Mouse (Mus musculus) ovary, postnatal 14 days (tissue): ENCODE measurements around the gene Uck1.
A peak's percentile ranks its signal among the peaks of the same experiment; 100 is the strongest.
"Not testable (repeated sequence)": the region's sequence is repeated elsewhere in the genome, so short reads cannot be mapped to it uniquely, and the experiment has no call there.

Source experiments
- DNase-seq: peaks from one replicate; pipeline ENCODE4 v3.0.0; 2022; ENCODE audit warnings: low spot score

Uck1 gene

DNA sequence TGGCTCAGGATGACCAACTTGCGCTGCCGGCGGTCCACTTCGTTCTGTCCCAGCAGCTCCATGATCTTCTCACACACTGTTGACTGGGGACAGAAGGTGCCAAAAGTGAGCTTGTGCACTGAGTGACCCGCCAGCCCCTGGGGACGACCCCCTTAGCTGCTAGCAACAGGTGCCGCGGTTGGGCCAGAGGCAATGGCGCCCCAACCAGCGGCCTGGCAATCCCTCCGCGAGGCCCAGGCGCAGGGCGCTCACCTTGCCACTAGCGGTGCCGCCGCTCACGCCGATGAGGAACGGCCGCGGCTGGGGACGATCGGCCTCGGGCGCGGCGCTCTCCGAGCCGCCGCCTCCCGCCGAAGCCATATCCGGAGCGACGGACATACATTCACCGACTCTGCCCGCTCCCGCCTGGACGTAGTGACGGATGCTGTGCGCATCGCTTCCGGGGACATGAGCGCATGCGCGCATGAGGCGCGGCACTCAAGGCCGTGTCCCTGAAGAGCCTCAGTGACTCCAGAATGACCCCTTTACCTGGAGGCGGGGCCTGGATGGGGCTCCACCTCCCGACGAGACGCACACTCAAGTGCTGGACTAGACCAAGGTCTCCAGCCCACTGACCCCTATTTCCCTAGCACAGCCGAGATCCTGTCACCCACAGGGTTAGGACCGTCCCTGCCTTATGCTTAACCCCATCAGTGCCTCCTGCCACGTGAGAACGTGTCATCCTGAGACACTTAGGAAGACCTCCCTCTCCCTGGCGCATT, at the start of gene Uck1:
Uck1 (minus strand) TSS at position 503 of the 761 bp plus-strand sequence.
- peak; percentile 77 for DNase-seq

DNA sequence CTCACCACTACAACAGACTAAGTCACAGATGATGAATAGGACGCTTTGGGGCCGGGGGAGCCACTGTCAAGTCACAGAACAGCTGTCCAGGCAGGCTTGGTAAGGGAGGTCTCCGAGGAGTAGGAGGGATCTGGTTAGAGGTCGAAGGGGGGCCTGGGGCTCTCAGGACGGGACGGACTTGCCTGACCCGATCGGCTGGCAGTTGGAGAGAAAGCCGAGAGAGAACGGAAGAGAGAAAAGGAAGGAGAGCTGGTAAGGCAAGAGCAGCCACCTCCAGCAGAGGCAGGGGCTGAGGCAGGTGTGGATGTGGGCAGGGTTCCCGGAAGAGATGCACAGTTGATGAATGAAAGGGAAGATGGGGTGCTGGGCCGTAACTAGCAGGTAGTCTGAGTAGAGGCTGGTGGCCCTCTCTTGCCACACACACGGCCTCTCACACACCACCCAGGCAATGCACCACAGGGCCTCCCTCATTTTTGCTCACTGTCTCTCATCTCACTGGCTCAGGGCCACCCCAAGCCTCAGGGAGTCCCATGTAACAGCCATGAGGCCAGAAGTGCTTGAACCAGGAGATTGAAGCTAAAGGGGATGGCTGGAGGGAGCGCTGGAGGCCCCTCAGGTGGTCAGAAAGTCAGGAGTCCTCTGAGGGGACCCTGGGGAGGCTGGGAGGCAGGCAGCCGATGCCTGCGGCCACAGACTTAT, 49.1 kb upstream of the Uck1 start:
- no peak for DNase-seq

DNA sequence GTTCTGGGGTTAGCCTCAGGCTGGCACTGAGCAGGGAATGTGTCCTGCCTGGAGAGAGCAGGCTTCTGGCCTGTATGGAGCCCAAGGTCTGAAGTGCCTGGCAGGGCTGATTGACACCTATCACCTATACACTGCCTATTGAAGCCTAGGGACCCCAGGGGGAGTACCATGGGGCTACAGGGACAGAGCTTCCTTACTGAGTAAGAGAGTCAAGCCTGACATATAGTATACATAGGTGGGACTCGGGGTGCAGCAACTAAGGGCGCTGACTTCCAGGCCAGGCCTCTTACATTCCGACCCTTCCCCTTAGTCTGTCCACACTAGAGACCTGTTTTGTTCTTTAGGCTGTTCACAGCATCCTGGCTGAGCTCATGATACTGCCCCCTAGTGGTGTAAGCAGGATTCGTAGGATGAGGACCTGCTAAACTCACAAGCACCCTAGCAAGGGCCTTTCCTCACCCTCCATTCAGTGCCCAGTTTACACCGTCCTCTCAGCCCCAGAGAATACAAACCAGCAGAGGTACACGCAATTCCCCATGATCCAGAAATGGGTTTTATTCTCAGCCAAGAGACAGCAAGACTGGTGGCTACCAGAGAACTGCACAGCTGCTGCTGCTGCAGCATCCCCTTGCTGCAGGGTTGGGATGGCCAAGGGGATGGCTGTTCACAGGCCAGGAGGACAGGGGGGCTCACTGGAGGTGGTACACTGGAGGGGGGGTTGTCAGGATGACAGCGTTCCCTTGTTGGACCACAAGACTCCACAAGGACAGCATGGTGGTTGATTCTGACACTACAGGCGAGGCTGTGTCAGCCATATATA, 48.2 kb upstream of the Uck1 start:
- DNase-seq: no peak

- DNase-seq: no peak
Measured at GRCm38 (mm10) chr2:32307247-32307798, 47.4 kb upstream of the Uck1 start.

DNA sequence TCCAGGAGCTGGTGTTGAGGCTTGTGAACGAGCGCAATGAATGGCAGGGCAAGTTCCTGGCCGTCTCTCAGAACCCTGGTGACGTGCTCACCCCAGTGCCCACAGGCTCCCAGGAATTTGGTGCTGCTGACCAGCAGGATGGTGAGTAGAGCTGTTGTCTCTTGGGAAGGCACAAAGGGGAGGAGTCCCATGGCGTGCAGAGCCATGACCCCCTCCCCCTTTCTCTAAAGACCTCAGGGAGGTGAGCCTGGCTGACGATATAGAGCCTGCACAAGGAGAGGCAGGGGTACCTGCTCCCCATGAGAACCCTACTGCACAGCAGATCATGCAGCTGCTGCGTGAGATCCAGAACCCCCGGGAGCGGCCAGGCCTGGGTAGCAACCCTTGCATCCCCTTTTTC, 46.2 kb upstream of the Uck1 start:
- DNase-seq: no peak

DNA sequence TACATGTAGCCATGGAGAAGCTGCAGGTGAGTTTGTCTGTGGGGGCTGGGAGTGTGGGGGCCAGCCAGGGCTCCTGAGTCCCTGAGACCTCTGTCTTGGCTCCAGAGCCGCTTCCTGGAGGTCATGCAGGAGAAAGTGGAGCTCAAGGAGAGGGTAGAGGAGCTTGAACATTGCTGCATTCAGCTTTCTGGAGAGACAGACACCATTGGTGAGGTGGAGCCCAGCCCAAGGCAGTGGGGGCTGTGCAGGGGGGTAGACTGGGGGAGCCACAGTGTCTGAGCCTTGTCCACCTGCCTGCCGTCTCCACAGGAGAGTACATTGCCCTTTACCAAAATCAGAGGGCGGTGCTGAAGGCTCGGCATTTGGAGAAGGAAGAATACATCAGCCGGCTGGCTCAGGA, 45.7 kb upstream of the Uck1 start:
- no peak for DNase-seq

GRCm38 (mm10) chr2:32304145-32304832, 44.3 kb upstream of the Uck1 start:
- no peak for DNase-seq

DNA sequence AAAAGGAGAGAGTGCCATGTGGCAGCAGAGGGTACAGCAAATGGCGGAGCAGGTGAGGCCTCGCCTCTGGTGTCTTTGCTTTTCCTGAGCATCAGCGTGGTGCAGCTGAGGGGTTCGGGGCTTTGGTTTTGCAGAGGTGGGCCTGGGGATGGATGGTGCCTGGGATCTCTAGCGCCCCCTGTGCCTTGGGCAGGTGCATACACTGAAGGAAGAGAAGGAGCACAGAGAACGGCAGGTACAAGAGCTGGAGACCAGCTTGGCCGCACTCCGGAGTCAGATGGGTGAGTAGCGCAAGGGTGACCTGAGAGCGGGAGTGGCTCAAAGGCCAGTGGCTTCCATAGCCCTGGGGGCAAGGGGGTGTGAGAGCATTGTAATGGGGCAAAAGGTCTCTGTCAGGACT, 43.0 kb upstream of the Uck1 start:
- no peak for DNase-seq

DNA sequence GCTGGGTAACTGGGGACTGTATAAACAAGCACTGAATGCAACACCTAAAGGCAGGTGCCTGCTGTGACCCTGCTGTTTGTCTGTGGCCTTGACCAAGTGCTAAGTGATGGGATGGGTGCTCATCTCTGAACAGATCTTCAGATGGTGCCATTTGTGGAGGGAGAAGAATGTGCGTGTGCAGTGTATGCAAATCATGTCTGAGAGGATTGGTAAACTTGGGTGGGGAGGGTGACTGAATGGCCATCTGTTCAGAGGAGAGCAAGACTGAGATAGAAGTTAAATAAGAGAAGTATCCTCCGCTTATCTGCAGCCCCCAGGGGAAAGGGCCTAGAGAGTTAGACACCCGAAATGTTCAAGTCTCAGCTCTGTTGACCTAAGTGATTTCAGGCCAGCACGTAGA, 39.5 kb upstream of the Uck1 start:
- no peak for DNase-seq

- not testable (repeated sequence) for DNase-seq
Measured at GRCm38 (mm10) chr2:32295842-32296241, 35.9 kb upstream of the Uck1 start.

DNA sequence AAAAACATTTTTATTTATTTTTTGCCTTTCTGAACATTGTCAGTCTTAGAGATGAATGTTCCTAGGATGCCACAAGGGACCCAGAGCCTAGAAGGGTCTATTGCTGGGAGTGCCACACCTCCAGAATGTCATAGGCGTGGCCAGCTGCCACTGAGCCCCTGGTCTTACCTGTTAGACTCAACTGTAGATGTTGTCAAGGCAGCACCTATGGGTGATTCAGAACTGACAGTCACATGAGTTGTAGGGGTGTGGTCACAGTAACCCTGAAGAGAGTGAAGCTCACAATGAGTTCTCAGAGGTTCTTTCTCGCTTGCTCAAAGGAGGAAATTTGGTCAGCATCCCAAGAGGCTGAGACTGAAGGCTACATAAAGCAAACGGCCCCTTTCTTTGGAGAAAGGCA, 35.3 kb upstream of the Uck1 start:
- DNase-seq: no peak

DNA sequence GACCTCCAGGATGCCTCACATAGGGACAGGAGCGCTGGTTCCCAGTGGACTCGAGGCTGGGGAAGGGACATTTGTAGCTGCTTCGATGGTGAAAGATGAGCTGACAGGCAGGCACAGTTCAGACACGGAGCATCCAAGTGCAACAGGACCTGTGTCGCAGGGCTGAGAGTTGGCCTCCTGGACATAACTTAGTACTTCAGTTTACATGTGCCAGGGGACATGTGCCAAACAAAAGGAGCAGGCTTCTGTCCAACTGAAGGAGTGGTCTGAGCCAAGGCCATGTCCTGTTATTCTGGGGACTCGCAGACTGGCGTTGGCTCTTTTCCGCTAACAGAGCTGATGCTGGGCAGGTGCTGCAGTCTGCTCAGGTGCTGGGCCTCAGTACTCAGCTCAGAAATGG, 34.4 kb upstream of the Uck1 start:
- no peak for DNase-seq

DNA sequence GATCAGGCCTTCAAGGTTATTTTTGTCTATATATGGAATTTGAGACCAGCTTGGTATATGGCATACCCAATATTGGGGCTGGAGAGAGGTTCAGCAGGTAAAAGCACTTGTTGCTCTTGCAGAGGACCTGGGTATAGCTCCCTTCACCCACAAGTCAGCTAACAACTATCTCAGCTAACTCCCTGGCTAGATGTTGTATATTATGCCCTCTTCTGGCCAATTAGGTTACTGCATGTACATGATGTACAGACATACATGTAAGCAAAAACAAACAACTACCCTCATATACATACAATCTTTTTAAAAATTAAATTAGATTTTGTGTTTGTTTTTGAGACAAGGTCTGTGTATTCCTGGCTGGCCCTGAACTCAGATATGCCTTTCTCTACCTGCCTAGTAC, 29.6 kb upstream of the Uck1 start:
- DNase-seq: no peak

GRCm38 (mm10) chr2:32288371-32288931, 28.5 kb upstream of the Uck1 start:
- no peak for DNase-seq

- peak; percentile 96 for DNase-seq
Measured at GRCm38 (mm10) chr2:32287923-32288367, 28.0 kb upstream of the Uck1 start, which contains the start of gene Swi5. Gene Swi5, minus strand, starts transcription at chr2:32288075.

GRCm38 (mm10) chr2:32287334-32287840, 27.4 kb upstream of the Uck1 start, which contains the start of gene Golga2:
Gene Golga2, plus strand, starts transcription at chr2:32287384.
- DNase-seq: no peak

- no peak for DNase-seq
Measured at GRCm38 (mm10) chr2:32283986-32284385, 24.0 kb upstream of the Uck1 start.

- peak; percentile 38 for DNase-seq
Measured at GRCm38 (mm10) chr2:32282727-32283126, 22.8 kb upstream of the Uck1 start.

DNA sequence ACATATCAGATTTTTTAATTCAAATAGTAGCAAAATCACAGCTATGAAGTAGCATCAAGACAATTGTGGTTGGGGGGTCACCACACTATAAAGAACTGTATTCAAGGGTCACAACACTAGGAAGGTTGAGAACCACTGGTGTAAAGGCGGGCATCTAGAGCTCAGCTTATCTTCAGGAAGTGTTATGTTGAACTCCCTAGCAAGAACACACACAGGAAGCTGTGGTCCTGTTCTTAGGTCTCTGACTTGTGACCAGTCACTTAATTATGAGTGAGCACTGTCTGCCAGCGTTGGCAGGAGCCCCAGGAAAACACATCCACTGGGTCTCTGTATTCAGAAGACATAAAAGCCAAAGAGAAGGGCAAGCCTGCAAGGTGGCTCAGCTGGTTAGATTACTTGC, 22.3 kb upstream of the Uck1 start:
- DNase-seq: no peak

DNA sequence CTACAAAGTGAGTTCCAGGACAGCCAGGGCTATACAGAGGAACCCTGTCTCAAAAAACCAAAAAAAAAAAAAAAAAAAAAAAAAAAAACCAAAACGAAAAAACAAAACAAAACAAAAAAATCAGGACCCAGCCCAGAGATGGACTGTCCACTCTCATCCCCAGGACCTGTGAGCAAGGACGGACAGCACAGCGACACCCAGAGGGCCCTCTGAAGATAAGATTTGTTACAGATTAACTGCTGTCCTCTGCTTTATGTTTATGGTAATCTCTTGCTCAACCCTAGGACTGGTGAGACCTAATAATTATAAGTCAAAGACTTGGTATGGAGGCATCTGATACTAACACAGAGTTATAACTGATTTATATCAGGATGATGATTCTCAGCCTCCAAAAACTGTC, 15.9 kb upstream of the Uck1 start:
- no peak for DNase-seq

DNA sequence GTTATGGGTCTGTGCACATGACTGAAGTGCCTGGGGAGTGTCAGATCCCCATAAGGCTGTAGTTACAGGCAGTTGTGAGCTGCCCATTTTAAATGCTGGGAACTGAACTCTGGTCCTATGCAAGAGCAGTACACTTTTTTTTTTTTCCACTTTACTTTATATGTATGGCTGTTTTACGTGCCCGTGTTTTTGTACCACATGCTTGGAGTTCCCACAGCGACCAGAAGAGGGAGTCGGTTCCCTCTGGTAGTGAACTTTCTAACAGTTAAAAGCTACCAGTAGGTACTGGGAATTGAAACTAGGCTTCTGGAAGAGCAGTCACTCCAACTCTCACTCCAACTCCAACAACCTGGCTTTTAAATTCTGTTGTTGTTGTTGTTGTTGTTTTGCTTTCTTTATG, 676 bp upstream of the Uck1 start:
- no peak for DNase-seq
